Mouse (Mus musculus): Measurements from ENCODE around the gene Zfp106.
"Not testable (repeated sequence)": the region's sequence is repeated elsewhere in the genome, so short reads cannot be mapped to it uniquely, and the experiment has no call there.

Gene Zfp106

DNA sequence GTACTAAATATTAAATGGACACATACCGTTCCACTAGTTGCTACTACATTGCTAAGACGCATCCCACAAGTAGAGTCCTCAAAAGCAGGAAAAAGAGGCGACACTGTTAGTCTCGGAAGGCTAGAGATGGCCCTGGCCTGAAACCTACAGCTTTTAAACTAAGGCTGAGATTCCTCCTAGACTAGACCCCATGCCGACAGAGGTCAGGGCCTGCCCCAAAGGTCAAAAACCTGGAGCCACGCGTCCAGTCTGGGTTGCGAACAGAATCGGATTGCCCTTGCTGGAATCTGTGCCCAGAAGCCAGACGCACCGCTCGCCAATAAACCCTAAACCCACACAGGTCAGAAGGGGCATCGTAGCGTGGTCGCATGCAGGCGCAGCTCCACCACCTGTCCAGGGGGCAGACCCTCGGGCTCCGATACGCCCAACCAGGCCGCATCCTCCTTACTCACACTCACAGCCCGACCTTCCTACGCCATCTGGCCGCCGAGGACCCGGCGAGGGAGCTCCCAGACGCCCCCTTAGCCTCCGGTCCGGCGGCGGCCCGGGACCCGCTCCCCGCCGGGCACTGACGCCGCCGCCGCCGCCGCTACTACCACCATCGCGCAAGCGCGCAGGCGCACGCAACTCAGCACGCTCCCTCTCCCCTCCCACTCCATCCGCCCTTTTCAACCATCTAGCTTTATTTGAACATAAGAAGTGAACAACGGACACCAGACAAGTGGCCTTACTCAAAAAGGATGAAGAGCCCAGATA lies at the start of gene Zfp106:
Gene Zfp106, minus strand, starts transcription at position 609 of the 756 bp plus-strand sequence.
- in situ Hi-C loops (cut with MboI, MseI): no loop called here

DNA sequence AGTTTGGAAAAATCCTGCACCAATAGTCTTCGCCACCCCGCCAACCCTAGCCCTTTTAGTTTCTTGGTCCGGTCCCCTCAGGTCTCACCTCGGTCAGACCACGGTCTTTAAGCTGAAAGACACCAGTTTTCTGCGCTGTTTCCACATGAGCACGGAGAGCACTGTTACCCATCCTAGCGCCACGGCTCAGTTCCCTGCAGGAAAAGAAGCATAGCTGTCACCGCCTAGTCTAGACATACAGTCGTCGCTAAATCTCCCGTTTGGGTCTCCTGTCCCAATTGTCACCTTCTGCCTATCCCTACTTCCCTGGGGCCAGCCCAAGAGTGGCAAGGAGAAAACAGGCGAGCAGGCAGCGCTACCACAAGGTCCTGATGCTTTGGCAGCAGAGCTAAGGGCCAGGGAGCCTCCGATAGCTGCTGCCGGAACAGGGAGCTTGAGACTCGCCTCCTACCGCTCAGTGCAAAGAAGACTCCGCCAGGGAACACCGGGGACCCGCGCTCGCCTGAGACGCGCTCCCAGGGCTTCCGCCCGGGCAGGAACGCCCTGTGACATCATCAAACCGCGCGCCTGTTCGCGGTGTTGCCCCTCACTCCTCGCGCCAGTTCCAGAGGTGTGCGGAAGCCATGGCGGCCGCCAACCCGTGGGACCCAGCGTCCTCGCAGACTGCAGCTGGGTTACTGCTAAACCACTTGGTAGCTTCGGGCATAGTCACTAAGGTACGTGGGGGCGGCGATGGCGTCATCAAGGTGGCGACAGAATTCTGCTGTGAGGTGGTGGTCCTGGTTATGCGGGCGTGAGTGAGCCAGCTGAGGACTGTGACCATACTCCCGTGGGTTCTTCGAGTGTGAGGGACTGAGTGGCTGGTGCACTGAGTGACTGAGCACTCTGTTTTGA lies 45.4 kb upstream of the Zfp106 start, which contains the start of the genes Haus2 and Lrrc57:
Gene Haus2, plus strand, starts transcription at position 554 of the 894 bp plus-strand sequence.
Gene Lrrc57, minus strand, starts transcription at position 691 of the 894 bp plus-strand sequence.
- in situ Hi-C loops (cut with MboI, MseI): loop anchor here (25.0 kb wide), 1 partner anchor 922 kb away; the partner anchor contains the start of gene Rtf1

DNA sequence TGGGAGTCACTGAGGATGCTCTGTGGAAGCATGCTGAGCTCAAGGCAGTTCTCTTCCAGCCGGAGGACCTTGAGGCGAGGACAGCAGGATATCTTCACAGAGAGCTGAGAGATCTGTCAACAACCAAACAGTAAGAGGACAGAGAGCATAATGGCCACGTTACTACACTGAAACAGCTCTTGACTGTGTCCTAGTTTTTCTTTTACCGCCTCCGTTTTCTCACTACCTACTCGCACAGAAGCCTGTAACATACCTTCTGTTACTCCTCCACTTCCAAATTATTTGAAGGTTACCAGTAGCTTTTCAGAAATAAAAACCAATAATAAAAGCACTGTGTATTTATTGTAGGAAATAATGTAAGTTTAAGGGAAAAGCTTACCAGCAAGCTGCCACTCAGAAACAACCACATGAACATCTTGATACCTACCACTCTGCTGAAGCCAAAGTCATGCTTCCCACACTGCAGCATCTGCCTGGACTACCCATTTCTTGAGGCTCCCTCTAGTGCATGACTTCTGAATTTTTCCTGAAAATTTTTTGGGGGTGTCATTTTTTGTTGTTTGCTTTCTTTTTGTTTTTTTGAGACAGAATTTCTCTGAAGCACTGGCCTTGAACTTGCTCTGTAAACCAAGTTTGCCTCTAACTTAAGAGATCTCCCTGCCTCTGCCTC lies 42.5 kb upstream of the Zfp106 start:
- in situ Hi-C loops (cut with MboI, MseI): loop anchor here (25.0 kb wide), 1 partner anchor 919 kb away; the partner anchor contains the start of gene Rtf1

DNA sequence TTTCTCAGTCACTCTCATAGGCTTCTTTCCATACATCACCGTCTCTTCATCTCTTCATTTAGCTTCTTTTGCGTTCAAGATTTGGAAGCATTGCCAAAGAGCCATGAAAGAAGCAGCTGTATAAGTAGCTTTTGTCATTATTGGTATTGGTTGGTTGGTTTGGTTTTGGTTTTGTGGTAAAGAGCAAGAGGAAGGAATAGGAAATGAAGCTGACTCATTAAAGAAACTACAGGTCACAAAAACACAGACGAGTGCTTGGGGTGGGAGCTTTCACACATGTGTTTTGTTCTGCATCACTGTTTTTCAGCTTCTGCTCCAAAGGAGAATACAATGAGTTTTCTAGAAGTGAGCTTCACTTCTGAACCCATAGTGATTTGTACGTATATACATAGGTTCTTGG lies 35.9 kb upstream of the Zfp106 start:
- in situ Hi-C loops (cut with MboI, MseI): no loop called here

DNA sequence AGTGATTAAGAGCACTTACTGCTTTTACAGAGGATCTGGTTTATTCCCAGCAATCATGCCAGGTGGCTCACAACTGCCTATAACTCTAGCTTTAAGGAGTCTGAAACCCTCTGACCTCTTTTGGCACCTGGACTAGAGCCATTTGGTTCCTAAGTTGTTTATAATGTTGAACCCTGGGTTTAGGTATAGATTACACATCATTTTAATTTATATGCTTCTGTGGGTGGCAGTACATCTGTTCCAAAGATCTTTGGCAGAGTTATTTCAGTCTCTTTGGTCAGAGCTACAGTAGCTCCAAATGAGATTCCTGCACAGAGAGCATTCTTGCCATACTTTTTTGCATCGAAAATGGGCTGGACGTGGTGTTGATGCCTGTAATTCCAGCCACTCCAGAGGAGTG lies 34.1 kb upstream of the Zfp106 start:
- in situ Hi-C loops (cut with MboI, MseI): no loop called here

DNA sequence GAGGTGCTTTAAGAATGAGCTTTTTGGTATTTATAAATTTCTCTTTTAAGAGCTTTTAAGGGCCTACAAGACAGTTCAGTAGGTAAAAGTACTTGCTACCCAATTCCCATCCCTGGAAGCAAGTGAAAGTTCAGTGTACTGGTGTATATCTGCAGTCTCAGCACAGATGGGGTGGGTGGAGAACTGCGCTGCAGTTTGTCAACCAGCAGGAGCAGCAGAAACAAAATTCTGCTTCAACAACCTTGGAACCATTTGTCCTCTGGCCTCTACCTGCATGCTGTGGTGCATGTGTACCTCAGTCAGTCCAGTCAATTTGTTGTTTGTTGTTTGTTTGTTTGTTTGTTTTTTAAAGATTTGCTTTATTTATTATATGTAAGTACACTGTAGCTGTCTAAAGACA lies 28.6 kb upstream of the Zfp106 start:
- in situ Hi-C loops (cut with MboI, MseI): no loop called here

DNA sequence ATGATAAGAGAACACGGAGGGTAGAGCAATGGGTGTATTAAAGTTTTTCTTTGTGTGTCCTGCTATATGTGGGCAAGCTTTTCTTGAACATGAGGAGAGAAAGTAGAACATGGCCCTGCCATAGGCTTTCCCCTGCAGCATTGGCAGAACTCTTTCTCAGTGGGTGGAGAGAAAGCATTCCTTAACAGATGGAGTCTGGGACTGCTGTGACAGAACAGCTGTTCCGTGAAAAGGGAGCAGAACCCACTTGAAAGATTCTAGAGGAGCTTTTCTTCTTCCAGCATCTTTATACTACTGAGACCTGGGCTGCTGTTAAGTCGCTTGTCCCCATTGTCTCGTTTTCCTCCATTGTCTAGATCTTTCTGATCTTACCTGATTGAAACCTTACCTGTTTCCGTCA lies 26.1 kb upstream of the Zfp106 start:
- in situ Hi-C loops (cut with MboI, MseI): no loop called here

DNA sequence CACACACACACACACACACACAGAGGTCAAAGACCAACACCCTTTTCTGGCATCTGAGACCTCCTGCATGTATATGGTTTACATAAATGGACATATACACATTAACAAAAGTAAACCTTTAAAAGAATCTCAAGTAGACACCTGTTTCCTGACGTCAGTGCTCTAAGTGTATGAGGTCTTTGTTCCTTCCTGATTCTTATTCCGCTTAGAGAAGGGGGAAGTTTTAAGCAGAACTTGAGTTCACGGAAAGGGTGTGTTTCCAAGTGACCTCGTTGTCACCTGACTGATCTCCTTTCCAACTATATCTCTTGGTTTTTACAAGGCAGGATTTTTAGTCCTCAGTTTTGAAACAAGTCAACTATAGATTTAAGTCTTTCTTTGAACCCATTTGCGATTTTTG lies 14.6 kb upstream of the Zfp106 start:
- in situ Hi-C loops (cut with MboI, MseI): no loop called here

DNA sequence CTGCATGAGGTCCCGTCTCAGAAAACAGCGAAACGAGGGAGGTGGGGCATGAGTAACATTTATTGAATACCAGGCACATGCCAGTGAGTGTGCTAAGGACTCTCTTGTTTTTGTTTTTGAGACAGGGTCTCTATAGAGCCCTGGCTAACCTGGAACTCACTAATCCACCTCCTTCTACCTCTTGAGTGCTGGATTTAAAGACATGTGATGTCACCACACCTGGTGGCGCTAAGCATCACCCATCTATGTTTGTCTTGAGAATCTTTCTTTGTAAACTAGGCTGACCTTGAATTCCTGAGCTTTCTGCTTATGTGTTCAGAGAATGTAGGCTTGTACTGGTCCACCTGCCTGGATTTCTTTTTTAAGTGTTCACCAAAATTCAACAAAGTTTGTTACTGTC lies 14.2 kb upstream of the Zfp106 start:
- in situ Hi-C loops (cut with MboI, MseI): no loop called here

DNA sequence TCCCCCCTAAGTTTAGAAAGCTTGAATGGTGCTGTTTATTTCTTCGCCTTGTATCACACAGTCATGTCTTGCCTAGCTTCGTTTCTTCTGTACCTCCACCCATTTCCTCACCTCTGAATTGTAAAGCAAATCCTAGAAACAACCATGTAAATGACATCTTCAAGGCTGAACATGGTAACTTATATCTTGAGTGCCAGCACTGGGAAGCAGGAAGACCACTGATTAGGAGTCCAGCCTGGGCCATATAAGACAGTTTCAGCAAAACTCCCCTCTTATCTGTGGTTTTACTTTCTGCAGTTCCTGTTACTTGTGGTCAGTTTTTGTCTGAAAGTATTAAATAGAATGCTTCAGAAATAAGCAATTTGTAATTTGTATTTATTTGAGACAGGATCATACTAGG lies 12.3 kb upstream of the Zfp106 start:
- in situ Hi-C loops (cut with MboI, MseI): no loop called here

DNA sequence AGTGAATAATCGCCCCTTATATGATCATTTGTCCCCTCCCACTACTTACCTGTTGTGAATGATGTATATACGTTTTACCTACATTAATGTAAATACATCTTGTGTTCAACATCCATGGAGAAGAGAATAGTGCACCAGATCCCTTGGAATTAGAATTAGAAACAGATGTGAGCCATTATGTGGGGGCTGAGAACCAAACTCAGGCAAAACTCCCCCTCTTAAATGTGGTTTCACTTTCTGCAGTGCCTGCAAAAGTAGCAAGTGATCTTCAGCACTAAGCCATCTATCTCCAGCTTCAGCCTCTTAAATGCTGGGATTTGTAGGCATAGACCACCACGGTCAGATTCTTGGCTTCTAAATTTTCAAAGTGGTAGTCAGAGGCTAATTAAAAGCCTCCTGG lies 11.5 kb upstream of the Zfp106 start:
- in situ Hi-C loops (cut with MboI, MseI): no loop called here

DNA sequence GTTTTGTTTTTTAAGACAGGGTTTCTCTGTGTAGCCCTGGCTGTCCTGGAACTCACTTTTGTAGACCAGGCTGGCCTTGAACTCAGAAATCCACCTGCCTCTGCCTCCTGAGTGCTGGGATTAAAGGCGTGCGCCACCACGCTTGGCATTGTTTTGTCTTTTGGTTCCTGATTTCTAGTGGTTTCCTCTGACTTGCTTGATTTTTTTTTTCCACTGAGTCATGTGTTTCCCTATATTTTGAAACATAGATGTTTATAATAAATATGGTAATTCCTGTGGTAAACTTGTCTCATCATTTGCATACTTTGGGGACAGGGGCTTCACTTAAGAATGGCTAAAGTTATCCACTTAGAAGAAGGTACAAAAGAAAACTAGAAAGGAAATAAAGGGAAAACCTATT lies 8.5 kb upstream of the Zfp106 start:
- in situ Hi-C loops (cut with MboI, MseI): not testable (repeated sequence)

DNA sequence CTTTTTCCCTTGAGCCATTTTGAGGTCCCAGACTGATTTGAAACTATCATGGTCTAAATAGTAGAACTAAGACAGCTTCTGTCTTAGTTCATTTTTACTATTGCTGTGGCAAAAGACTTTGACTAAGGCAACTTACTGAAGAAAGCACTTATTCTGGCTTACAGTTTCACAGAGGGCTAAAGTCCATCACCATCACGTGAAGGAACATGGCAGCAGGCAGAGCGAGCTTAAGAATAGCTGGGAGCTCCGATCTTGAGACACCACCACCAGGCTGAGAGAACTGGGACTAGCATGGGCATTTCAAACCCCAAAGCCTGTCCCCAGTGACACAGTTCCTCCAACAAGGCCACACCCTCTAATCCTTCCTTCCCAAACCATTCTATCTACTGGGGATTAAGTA lies 7.4 kb upstream of the Zfp106 start:
- in situ Hi-C loops (cut with MboI, MseI): no loop called here

DNA sequence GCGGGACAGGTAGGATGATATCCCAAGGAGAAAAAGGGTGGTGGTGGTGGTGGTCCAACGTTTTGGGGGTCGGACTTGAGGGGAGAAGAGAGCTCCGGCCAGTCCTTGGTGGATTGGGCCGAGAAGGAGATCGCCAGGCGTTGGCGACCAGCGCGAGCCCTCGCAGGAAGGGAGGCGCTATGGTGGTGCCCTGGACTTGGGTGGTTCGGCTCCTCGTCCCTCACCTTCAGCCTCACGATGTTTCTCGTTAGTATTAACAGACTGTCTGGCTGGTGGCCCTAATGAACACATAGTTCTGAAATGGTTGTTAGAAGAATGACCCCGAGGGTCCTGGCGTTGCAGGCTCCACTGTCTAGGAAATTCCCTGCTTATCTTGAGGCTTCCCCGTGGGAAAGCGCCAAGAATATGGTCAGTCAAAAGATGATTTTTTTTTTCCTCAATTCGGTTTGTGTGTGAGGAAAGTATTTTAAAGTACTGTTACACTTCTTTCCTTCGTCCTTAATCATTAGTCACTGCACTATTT lies 4.2 kb upstream of the Zfp106 start:
- in situ Hi-C loops (cut with MboI, MseI): no loop called here

DNA sequence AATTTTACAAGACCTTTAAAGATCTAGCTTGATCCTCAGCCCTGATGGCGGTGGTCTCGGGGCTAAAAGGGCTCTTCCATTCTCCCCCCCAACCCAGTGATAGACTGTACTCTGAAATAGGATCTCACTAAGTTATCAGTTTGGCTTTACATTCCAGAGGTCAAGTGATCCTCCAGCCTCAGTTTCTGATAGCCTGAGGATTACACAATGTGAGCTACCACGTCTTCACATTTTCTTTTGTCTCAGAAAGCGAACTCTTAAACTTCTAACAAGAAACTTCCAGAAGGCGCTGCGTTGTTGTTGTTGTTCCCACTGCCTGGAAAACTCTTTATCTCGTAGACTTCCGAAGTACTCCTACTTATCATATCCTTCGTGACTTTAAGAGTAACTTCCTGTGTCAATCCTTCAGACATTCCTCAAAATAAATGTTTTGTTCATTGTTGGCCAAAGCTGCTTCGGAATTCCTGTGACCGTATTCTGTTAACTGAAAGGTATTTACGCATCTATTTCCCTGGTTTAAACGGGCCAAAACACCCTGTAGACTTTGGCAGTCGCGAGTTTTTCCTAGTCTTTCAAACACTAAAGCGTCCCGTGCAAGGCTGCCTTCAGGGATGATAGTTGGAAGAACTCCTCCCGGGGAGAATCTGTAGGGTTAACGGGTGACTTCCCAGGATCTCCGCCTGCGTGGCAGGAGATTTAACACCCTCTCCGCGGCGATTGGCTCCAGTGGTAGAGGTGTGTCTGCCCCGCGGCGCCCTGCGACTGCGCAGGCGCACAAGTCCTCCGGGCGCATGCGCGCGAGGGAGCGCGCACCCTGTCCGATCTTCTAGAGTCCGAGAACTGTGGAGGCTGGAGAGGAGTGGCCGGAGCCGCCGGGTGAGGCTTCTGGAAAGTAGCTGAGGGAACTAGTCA lies 3.5 kb upstream of the Zfp106 start, which contains the start of gene Snap23:
Gene Snap23, plus strand, starts transcription at position 786 of the 912 bp plus-strand sequence.
- in situ Hi-C loops (cut with MboI, MseI): no loop called here

DNA sequence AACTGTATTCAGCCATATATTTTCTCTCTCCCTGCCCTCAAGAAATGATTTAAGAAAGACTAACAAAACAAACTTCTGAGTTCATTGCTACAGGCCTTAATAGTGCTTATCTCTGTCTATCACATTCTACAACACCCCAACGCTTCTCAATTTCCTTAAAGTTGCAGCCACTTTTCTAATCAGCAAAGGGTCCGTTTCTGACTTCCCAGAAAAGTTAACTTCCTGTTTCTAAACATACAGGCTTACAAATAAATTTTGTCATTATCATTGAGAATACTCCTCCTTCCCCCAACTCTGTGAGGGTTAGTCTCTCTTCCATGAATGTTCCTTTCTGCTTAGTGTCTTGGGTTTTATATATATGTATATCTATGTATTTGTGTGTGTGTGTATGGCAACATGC lies 1.7 kb upstream of the Zfp106 start:
- in situ Hi-C loops (cut with MboI, MseI): no loop called here

DNA sequence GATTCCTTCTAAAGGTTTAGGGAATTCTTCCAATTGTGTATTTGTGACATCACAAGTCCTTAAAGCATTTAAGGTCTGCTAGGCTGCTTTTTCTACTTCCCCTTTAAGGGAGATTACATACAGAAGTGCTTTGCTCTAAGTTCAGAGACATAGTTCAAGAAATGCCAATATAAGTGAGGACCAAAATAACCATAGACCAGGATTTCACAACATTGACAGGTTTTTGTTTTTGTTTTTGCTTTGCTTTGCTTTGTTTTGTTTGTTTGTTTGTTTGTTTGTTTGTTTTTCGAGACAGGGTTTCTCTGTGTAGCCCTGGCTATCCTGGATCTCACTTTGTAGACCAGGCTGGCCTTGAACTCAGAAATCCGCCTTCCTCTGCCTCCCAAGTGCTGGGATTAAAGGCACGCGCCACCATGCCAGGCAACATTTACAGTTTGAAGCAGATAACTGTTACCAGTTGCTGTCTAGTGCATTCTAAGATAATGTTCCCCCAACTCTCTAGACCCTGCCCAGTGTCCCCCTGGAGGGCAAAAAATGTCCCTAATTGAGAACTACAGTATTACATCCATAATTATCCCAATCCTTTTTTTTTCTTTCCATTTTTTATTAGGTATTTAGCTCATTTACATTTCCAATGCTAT lies 1.0 kb upstream of the Zfp106 start:
- in situ Hi-C loops (cut with MboI, MseI): not testable (repeated sequence)

DNA sequence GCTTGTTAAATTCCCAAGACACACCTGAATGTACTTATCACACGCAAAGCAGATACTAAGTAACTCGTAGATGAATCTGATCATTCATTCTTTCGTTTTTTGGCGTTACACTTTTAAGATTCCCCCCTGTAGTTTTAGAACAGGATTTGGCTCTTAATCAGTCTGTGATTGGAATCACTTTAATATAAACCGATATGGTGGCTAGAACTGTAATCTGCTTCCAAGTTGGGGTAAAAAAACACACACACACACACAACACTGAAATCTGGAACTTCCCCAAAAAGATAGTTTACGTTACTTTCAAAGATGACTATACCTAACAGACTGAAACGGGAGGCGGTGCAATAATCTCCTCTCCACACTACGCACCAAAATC lies 796 bp downstream of the Zfp106 start:
- in situ Hi-C loops (cut with MboI, MseI): no loop called here

DNA sequence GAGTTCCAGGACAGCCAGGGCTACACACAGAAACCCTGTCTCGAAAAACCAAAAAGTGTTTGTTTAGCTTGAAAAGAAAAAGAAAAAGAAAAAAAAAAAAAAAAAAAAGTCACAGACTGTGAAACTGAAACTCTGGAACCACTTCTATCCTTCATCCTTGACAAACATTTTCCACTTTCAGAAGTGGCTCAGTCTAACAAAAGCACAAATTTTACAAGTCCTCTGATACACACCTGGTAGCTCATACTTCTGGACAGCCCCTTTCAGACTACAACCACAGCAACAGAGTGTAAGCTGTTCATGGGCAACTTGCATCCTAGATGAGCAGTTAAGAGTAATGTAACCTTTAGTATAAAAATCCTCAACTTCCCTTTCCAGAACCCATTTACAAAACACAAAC lies 2.1 kb downstream of the Zfp106 start:
- in situ Hi-C loops (cut with MboI, MseI): no loop called here

DNA sequence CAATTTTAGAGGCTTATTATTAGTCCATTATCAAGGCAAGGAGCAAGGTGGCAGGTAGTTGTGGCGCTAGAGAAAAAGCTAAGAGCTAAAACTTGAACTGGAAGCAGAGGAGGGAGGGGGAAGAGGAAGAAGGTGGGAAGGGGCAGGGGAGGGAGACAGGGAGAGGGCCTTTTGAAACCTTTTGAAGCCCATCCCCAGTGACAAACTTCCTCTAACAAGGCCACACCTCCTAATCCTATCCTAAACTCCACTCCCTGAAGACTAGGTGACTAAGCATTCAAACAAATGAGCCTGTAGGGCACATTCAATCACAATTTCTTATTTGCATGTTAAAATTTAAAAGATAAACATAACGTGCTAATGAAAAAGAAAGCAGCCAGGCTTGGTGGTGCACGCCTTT lies 4.8 kb downstream of the Zfp106 start:
- in situ Hi-C loops (cut with MboI, MseI): no loop called here
